Mouse (Mus musculus): Measurements from ENCODE around the gene Olfr883. TPM values are rescaled to one million over a fixed set of nuclear protein-coding genes. Genes with fewer than 3 reads are reported as not detected.

The Olfr883 gene
- not detected in 2 replicates for polyA plus RNA-seq (2012; rRNA removed)

DNA sequence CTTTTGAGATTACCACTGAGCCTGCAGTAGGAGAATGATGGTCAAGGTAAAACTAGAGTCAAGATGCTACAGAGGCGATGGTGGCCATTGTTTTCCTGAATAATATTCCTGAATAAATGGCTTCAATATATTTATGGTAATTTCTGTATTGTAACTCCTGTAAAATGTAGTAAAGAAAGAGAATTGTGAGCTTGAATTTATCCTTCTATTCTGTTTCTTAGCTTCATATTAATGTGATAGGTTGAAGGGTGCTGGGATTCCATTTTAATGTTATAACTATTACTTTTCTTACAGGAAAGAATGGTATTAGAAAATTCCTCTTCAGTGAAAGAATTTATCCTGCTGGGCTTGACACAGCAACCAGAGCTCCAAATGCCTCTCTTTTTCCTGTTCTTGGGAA is at the start of gene Olfr883:
Gene Olfr883 (plus strand): TSS at position 301 of the 400 bp plus-strand sequence.
- DNase-seq (ENCODE audit: low read depth) = no peak

DNA sequence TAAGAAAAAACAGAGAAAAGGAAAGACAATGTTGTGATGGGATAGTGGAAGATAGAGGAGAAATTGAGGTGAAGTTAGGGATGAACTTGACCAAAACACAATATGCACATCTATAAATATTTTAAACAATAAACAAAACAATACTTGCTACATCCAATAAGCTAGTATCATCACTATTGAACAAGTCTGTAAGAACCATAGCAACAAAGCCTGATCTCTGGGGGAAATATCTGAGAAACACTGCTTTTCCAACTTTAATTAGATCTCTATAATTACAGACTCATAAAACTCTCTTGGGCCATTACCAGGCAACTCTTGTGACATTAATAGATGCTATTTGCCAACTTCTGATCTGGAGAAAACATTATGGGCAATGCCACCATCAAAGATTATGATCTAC is 34.1 kb upstream of the Olfr883 start, which contains the start of gene Olfr881:
Gene Olfr881 (plus strand): TSS at position 301 of the 400 bp plus-strand sequence.
- no peak for DNase-seq (ENCODE audit: low read depth)

DNA sequence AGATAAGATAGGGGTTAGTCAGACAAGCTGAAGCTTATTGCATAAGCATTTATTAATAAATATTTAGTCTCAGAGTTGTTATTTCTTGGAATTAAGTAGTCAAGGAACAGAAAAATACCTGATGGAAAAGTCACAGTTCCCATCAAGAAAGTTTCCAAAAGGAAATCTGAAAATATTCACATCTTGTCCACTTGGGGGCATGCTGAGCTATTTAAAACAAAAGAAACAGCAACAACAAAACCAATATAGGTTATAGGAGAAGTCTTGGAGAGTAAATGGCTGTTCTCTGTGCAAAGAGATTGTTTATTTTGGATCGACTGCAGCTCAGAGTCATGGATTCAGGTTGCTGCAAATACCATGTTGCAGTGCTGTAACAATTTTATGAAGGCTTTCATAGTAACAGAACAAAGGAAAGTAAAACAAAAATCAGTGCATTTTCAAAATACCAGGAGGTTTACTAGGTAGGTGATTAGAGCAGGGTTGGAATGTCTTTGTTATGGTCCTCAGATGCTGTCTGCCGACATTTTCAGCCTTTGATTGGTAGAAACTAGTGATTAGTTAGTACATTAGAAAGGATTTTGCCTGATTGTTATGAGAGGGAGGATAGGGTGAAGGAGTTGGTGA is 26.9 kb upstream of the Olfr883 start:
- DNase-seq (ENCODE audit: low read depth) = no peak

DNA sequence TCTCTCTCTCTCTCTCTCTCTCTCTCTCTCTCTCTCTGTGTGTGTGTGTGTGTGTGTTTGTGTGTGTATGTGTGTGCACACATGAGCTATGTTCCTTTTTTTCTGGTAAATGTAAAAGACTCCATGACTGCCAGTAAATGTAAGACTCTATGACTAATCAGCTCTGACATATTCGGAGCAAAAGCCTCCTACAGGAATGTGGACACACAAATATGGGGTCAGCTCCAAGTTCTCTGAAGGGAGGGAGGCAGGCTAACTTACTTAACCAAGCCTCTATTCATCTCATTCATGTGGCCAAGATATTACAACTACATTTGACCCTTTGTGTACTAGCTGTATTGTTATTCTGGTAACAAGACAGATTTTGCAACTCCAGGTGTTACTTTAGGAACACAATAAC is 25.6 kb upstream of the Olfr883 start:
- DNase-seq (ENCODE audit: low read depth) = no peak

DNA sequence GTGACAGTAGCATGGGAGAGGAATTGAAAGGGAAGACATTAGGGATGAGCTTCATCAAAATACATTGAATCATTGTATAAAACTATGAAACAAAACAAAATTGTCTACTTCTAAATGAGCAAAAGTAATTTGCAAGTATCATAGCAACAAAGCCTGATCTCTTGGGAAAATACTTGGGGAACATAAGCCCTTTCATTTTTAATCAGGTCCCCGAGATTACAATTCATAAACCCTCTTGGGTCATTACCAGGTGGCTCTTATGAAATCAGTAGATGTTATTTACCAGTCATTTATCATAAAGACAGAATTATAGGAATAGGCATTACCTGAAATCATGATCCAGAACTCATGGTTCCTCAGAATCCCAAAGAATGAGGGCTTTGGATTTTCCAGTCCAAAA is 20.6 kb downstream of the Olfr883 start, which contains the start of gene Olfr884:
Gene Olfr884 (plus strand): TSS at position 301 of the 400 bp plus-strand sequence.
- DNase-seq (ENCODE audit: low read depth) = no peak

DNA sequence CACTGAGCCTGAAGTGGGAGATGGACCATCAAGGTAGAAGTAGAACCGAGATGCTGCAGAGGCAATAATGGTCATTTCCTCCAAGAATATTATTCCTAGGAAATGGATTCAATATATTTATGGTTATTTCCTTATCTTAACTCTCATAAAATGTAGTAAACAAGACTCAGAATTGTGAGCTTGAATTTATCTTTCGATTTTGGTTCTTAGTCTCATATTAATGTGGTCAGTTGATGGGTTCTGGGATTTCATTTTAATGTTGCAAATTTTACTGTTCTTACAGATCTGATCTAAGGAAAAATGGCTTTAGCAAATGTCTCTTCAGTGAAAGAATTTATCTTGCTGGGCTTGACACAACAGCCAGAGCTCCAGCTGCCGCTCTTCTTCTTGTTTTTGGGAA is 35.4 kb downstream of the Olfr883 start, which contains the start of gene Olfr885:
Gene Olfr885 (plus strand): TSS at position 301 of the 400 bp plus-strand sequence.
- no peak for DNase-seq (ENCODE audit: low read depth)

Other genes starting within 250 kb of the Olfr883 start
- not detected in 2 replicates for gene Olfr876, start 222.8 kb upstream of the Olfr883 start, polyA plus RNA-seq (2012; rRNA removed)
- gene Olfr877, start 171.5 kb upstream of the Olfr883 start, polyA plus RNA-seq (2012; rRNA removed) = 0.19 TPM in 1 of 2 replicates, not detected in the other
- gene Olfr145, start 129.1 kb upstream of the Olfr883 start, polyA plus RNA-seq (2012; rRNA removed) = not detected in 2 replicates
- not detected in 2 replicates for gene Olfr878, start 108.0 kb upstream of the Olfr883 start, polyA plus RNA-seq (2012; rRNA removed)
- gene Olfr881, start 34.0 kb upstream of the Olfr883 start, polyA plus RNA-seq (2012; rRNA removed) = not detected in 2 replicates
- not detected in 2 replicates for gene Olfr884, start 20.7 kb downstream of the Olfr883 start, polyA plus RNA-seq (2012; rRNA removed)
- not detected in 2 replicates for gene Olfr885, start 35.5 kb downstream of the Olfr883 start, polyA plus RNA-seq (2012; rRNA removed)
- not detected in 2 replicates for gene Olfr887, start 58.3 kb downstream of the Olfr883 start, polyA plus RNA-seq (2012; rRNA removed)
- not detected in 2 replicates for gene Olfr888, start 82.3 kb downstream of the Olfr883 start, polyA plus RNA-seq (2012; rRNA removed)
- gene Olfr889, start 89.4 kb downstream of the Olfr883 start, polyA plus RNA-seq (2012; rRNA removed) = not detected in 2 replicates
- not detected in 2 replicates for gene Olfr890, start 116.7 kb downstream of the Olfr883 start, polyA plus RNA-seq (2012; rRNA removed)
- gene Olfr891, start 155.0 kb downstream of the Olfr883 start, polyA plus RNA-seq (2012; rRNA removed) = not detected in 2 replicates
- not detected in 2 replicates for gene Olfr893, start 182.6 kb downstream of the Olfr883 start, polyA plus RNA-seq (2012; rRNA removed)
- gene Olfr894, start 192.2 kb downstream of the Olfr883 start, polyA plus RNA-seq (2012; rRNA removed) = not detected in 2 replicates
- gene Olfr143, start 227.0 kb downstream of the Olfr883 start, polyA plus RNA-seq (2012; rRNA removed) = not detected in 2 replicates
- not detected in 2 replicates for gene Olfr895, start 242.0 kb downstream of the Olfr883 start, polyA plus RNA-seq (2012; rRNA removed)

All from gonadal fat pad, adult 2 months (tissue).